Mouse (Mus musculus) kidney, adult 2 months (tissue): ENCODE data around the gene 6030468B19Rik. TPM values are rescaled to one million over a fixed set of nuclear protein-coding genes. Genes with fewer than 3 reads are reported as not detected.

ENCODE experiments used
- DNase-seq: peaks from one replicate; pipeline ENCODE4 v3.0.0; 2021
- H3K27ac ChIP-seq: fragments of 200-500 bp; 2 replicates; pipeline ENCODE4 v1.5.1; 2012; ENCODE audit warnings: low read depth, low read length, control low read depth, inconsistent platforms; ENCODE audit not compliant: insufficient read depth
- H3K27me3 ChIP-seq: fragments of 200-500 bp; replicated peaks from 2 replicates; pipeline ENCODE4 v1.6.1; 2012; ENCODE audit warnings: mild to moderate bottlenecking, moderate library complexity, low read length, inconsistent platforms; ENCODE audit not compliant: control insufficient read depth, insufficient read depth
- H3K36me3 ChIP-seq: fragments of 200-500 bp; 2 replicates; pipeline ENCODE4 v1.6.1; 2012; ENCODE audit warnings: mild to moderate bottlenecking, moderate library complexity, low read length, inconsistent platforms; ENCODE audit not compliant: control insufficient read depth, insufficient read depth
- H3K4me1 ChIP-seq: fragments of 200-500 bp; 2 replicates; pipeline ENCODE4 v1.6.1; 2011; ENCODE audit warnings: low read length; ENCODE audit not compliant: control insufficient read depth, insufficient read depth
- H3K4me3 ChIP-seq: fragments of 200-500 bp; 2 replicates; pipeline ENCODE4 v1.5.1; 2011; ENCODE audit warnings: mild to moderate bottlenecking, low read depth, low read length, control low read depth; ENCODE audit not compliant: insufficient read depth
- CTCF ChIP-seq: fragments of 200-500 bp; conservative IDR thresholded peaks from 2 replicates; pipeline ENCODE4 v1.5.1; 2011; ENCODE audit warnings: low read depth, mild to moderate bottlenecking, control low read depth, low read length, moderate library complexity, mixed read lengths; ENCODE audit not compliant: insufficient read depth, insufficient read length
- POLR2A ChIP-seq: fragments of 200-500 bp; IDR thresholded peaks from one replicate; pipeline ENCODE4 v1.6.1; 2011; ENCODE audit warnings: low read depth, low read length, control low read depth
- WGBS: fragments of 180-500 bp; shearing (Covaris S2); methylation state at CpG from one replicate; pipeline ENCODE4 v1.1.7; 2018; 5-methylcytosine and 5-hydroxymethylcytosine counted together
- polyA plus RNA-seq: library from polyadenylated mRNA; depleted of rRNA; stranded (reverse); fragments of >200 nt; gene quantifications from 2 replicates; pipeline ENCODE4 v1.2.3, GENCODE M21; 2012; rRNA removed

6030468B19Rik gene
- polyA plus RNA-seq: 0.09 TPM in 1 of 2 replicates, not detected in the other

DNA sequence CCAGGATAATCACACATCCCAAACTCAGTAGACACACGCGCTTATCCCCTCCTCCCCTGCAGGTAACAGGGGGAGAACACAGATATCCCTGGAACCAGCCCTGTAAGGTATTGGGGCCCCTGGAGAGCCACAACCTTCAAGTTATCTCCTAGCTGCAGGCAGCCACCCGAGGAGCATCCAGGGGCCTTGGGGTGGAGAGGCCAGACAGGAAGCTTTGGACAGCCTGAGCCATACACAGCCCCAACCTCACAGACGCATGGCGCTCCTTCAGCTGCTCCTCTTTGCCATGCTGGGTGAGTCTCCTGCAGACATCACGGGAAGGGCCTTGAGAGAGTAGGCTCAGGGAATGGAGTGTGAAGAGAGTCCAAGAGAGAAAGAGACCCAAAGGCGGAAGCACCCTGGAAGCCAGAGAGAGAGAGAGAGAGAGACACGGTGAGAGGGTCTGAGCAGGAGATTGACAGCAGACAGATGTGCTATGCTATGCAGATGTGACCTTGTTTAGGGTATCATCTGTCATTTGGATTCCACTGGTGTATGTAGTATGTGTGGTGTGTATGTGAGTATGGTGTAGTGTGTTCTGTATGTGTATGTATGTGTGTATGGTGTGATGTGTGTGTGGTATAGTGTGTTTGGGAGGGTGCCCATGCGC is at the start of gene 6030468B19Rik:
Gene 6030468B19Rik, plus strand, starts transcription at position 150 of the 649 bp plus-strand sequence.
- DNase-seq: no peak
- TF ChIP-seq POLR2A: no peak
- no peak for TF ChIP-seq CTCF
- 71% methylated on average over 9 of the region's 9 CpGs for WGBS
- H3K36me3 ChIP-seq: no peaks in the 10 kb centered on the region
- no peak within 1 kb of the TSS for H3K4me3 ChIP-seq
- H3K27me3 ChIP-seq: no peaks in the 10 kb centered on the region
- H3K4me1 ChIP-seq: no peaks in the 10 kb centered on the region
- H3K27ac ChIP-seq: no peak within 1 kb of the TSS

- no peak overlapping the region for H3K27ac ChIP-seq
- peaks cover 9% of the 10 kb centered on the region for H3K36me3 ChIP-seq
- 90% methylated on average over 4 of the region's 4 CpGs for WGBS
- H3K27me3 ChIP-seq: no peaks in the 10 kb centered on the region
- no peak for TF ChIP-seq POLR2A
- DNase-seq: no peak
- H3K4me1 ChIP-seq: no peaks in the 10 kb centered on the region; the same call in 1 of the 2 replicates
- H3K4me3 ChIP-seq: no peak overlapping the region
Observed at GRCm38 (mm10) chr11:117748628-117749027, 48.8 kb upstream of the 6030468B19Rik start.

- H3K27ac ChIP-seq: no peak overlapping the region
- TF ChIP-seq POLR2A (no peak), CTCF (no peak)
- H3K36me3 ChIP-seq: peaks cover 9% of the 10 kb centered on the region
- H3K4me3 ChIP-seq: no peak overlapping the region
- 86% methylated on average over 10 of the region's 10 CpGs for whole genome bisulfite sequencing
- DNase-seq: no peak
- H3K27me3 ChIP-seq: no peaks in the 10 kb centered on the region
- H3K4me1 ChIP-seq: no peaks in the 10 kb centered on the region; the same call in 1 of the 2 replicates
Observed at GRCm38 (mm10) chr11:117749414-117749813, 48.0 kb upstream of the 6030468B19Rik start.

GRCm38 (mm10) chr11:117751544-117751943 is 45.9 kb upstream of the 6030468B19Rik start:
- no peaks in the 10 kb centered on the region; the same call in 1 of the 2 replicates for H3K4me1 ChIP-seq
- H3K36me3 ChIP-seq: peaks cover 9% of the 10 kb centered on the region
- TF ChIP-seq POLR2A (no peak), CTCF (no peak)
- no peaks in the 10 kb centered on the region for H3K27me3 ChIP-seq
- WGBS: 73% methylated on average over 6 of the region's 6 CpGs
- no peak overlapping the region for H3K4me3 ChIP-seq
- H3K27ac ChIP-seq: peak overlapping the region; percentile 42; the same call in 1 of the 2 replicates
- DNase-seq: peak; percentile 50

GRCm38 (mm10) chr11:117755891-117756290 is 41.6 kb upstream of the 6030468B19Rik start:
- H3K36me3 ChIP-seq: peaks cover 1% of the 10 kb centered on the region; the same call in 1 of the 2 replicates

DNA sequence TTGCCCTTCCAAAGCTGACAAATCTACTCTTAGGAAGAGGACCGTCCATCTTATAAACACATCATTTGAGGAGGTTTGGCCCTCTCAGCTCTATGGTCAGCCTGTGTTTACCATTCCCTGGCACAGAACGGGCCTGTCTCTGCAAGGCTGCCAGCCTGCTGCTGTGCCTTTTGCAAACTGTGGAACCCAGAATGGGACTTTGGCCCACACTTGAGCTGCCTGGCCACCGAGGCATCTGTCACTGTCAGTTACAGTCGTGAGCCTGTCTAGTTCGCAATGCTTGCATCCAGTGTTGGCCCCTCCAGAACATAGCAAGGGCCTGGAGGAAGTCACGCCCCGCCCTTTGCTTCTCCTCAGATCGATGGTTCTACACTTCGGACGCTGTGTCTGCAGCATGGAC is 38.2 kb upstream of the 6030468B19Rik start:
- WGBS: 69% methylated on average over 10 of the region's 10 CpGs
- Histone ChIP-seq H3K4me3 (no peak overlapping the region), H3K4me1 (no peaks in the 10 kb centered on the region), H3K27ac (no peak overlapping the region), H3K36me3 (peaks cover 1% of the 10 kb centered on the region; the same call in 1 of the 2 replicates), H3K27me3 (no peaks in the 10 kb centered on the region)
- peak; percentile 32 for DNase-seq
- TF ChIP-seq CTCF: no peak
- TF ChIP-seq POLR2A: no peak

More at GRCm38 (mm10) chr11:117755891-117756290, 41.6 kb upstream of the 6030468B19Rik start:
- WGBS: 98% methylated on average over 7 of the region's 7 CpGs
- TF ChIP-seq CTCF (no peak), POLR2A (no peak)
- Histone ChIP-seq H3K4me1 (no peaks in the 10 kb centered on the region; the same call in 1 of the 2 replicates), H3K4me3 (no peak overlapping the region), H3K27ac (no peak overlapping the region), H3K27me3 (no peaks in the 10 kb centered on the region)
- DNase-seq: no peak

- no peaks in the 10 kb centered on the region for H3K27me3 ChIP-seq
- 0 out of 2 replicates have a peak overlapping the region, but pooled peaks have one; percentile 8 for H3K27ac ChIP-seq
- TF ChIP-seq POLR2A: no peak
- TF ChIP-seq CTCF: no peak
- 54% methylated on average over 26 of the region's 26 CpGs for WGBS
- H3K4me1 ChIP-seq: no peaks in the 10 kb centered on the region
- H3K4me3 ChIP-seq: no peak overlapping the region
- peak; percentile 69 for DNase-seq
- no peaks in the 10 kb centered on the region for H3K36me3 ChIP-seq
Observed at GRCm38 (mm10) chr11:117760374-117761119, 36.9 kb upstream of the 6030468B19Rik start.
